ENCODE assay signal across 13 mouse cellular contexts in the genomic region with DNA sequence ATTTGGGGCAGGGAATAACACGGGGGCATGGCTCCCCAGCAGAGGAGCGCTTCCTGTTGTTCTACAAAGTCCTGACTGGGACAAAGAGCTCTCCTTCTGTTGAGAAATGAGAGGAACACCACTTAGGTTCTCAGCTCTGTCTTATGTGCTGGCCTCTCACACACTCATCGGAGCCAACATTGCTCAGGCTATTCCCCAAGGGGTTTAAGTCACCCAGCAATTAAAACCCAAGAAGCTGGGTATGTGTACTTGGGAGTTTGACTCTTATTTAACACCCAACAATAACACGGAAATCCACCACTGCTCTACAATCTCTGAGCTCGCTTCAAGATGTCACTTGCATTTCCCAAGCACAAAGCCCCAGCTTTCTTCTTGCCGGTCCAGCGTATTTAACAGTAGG. TPM values are rescaled to one million over a fixed set of nuclear protein-coding genes. Genes with fewer than 3 reads are reported as not detected.
DNase-seq lines count a peak whose midpoint lies in the region; ATAC-seq and TF ChIP-seq lines count a peak whose summit lies in the region.
"Had no signal": no experiment of that assay in that cellular context is flagged by ENCODE, and none has a peak within 500 bp of the region (broad histone marks: within the 10 kb centered on the region; RNA-seq: fewer than 3 reads in every experiment).

No protein-coding gene starts in this region.

- H3K9me3 ChIP-seq in forebrain, embryonic 14.5 days (replicated peaks; ENCODE audit: control insufficient read depth, low read length): no peaks in the 10 kb centered on the region
- H3K9me3 ChIP-seq in forebrain, embryonic 10.5 days: no peaks in the 10 kb centered on the region
- no peaks in the 10 kb centered on the region for H3K9me3 ChIP-seq in lung, postnatal 0 days (ENCODE audit: low read length)
- no peaks in the 10 kb centered on the region for H3K9me3 ChIP-seq in midbrain, embryonic 11.5 days (ENCODE audit: control insufficient read depth, low read length)
- H3K9me3 ChIP-seq in liver, embryonic 11.5 days (ENCODE audit: control insufficient read depth, low read length): no peaks in the 10 kb centered on the region
- no peaks in the 10 kb centered on the region for H3K9me3 ChIP-seq in heart, embryonic 11.5 days (replicated peaks; ENCODE audit: control insufficient read depth, low read length)
- H3K9me3 ChIP-seq: neural tube, embryonic 13.5 days had no signal

- no peak overlapping the region for H3K9ac ChIP-seq in forebrain, embryonic 14.5 days (ENCODE audit: low read length)
- H3K9ac ChIP-seq in lung, postnatal 0 days (replicated peaks; ENCODE audit: low read depth): no peak overlapping the region
- H3K9ac ChIP-seq in midbrain, embryonic 11.5 days (ENCODE audit: low read length): no peak overlapping the region
- H3K9ac ChIP-seq in liver, embryonic 11.5 days (ENCODE audit: low read depth, low read length): no peak overlapping the region
- no peak overlapping the region for H3K9ac ChIP-seq in heart, embryonic 11.5 days (ENCODE audit: low read depth, low read length)
- H3K9ac ChIP-seq: liver, postnatal 0 days; neural tube, embryonic 13.5 days had no signal

- H3K27ac ChIP-seq in forebrain, embryonic 14.5 days (ENCODE audit: low read depth, low read length): no peak overlapping the region
- H3K27ac ChIP-seq in forebrain, embryonic 10.5 days: no peak overlapping the region
- no peak overlapping the region for H3K27ac ChIP-seq in lung, postnatal 0 days (ENCODE audit: low read length)
- no peak overlapping the region for H3K27ac ChIP-seq in midbrain, embryonic 11.5 days (ENCODE audit: low read depth, low read length)
- no peak overlapping the region for H3K27ac ChIP-seq in liver, embryonic 11.5 days (ENCODE audit: low read depth, low read length)
- no peak overlapping the region for H3K27ac ChIP-seq in heart, embryonic 11.5 days (ENCODE audit: low read depth, low read length)
- H3K27ac ChIP-seq: neural tube, embryonic 13.5 days had no signal

- no peak for TF ChIP-seq EP300 in lung, postnatal 0 days (IDR thresholded peaks at IDR 0.05)

- no peak for TF ChIP-seq POLR2A in lung, adult 2 months (IDR thresholded peaks at IDR 0.05; ENCODE audit: borderline replicate concordance, extremely low read depth, low read depth, low read length)

- no peak; the same call in 1 of the 2 replicates for ATAC-seq in forebrain, embryonic 14.5 days
- ATAC-seq in lung, postnatal 0 days: 0 out of 2 replicates have a peak, but pooled peaks have one; percentile 4
- ATAC-seq in midbrain, embryonic 11.5 days (ENCODE audit: low FRiP score): no peak
- ATAC-seq in liver, embryonic 11.5 days (replicated peaks; ENCODE audit: low FRiP score): no peak
- no peak for ATAC-seq in heart, embryonic 11.5 days (replicated peaks; ENCODE audit: insufficient number of reproducible peaks, low FRiP score, low TSS enrichment)
- ATAC-seq: liver, postnatal 0 days had no signal

- DNase-seq in forebrain, embryonic 14.5 days (ENCODE audit: low spot score): peak; percentile 22
- no peak for DNase-seq in forebrain, embryonic 10.5 days (ENCODE audit: extremely low spot score, low spot score)
- no peak for DNase-seq in lung, postnatal 0 days (ENCODE audit: low spot score)
- no peak for DNase-seq in lung, adult 2 months
- DNase-seq in midbrain, embryonic 11.5 days (ENCODE audit: low spot score, missing footprints): peak; percentile 86
- DNase-seq in liver, embryonic 11.5 days (ENCODE audit: low spot score): no peak
- DNase-seq in ovary, postnatal 36 days (ENCODE audit: low spot score): no peak
- DNase-seq: B cell, adult 2 months; kidney, adult 9 months; liver, postnatal 0 days; thymus, postnatal 4 days had no signal

- no peaks in the 10 kb centered on the region for H3K27me3 ChIP-seq in forebrain, embryonic 14.5 days (replicated peaks; ENCODE audit: control insufficient read depth, insufficient read depth, low read length)
- no peaks in the 10 kb centered on the region for H3K27me3 ChIP-seq in forebrain, embryonic 10.5 days (ENCODE audit: poor library complexity, severe bottlenecking)
- no peaks in the 10 kb centered on the region for H3K27me3 ChIP-seq in lung, postnatal 0 days (replicated peaks; ENCODE audit: insufficient read depth, low read length)
- no peaks in the 10 kb centered on the region for H3K27me3 ChIP-seq in midbrain, embryonic 11.5 days (ENCODE audit: control insufficient read depth, insufficient read depth, low read length)
- H3K27me3 ChIP-seq in liver, embryonic 11.5 days (replicated peaks; ENCODE audit: control insufficient read depth, insufficient read depth, low read length): no peaks in the 10 kb centered on the region
- no peaks in the 10 kb centered on the region for H3K27me3 ChIP-seq in heart, embryonic 11.5 days (ENCODE audit: control insufficient read depth, insufficient read depth, low read length)
- H3K27me3 ChIP-seq: neural tube, embryonic 13.5 days had no signal

- no peak overlapping the region for H3K4me2 ChIP-seq in forebrain, embryonic 14.5 days (ENCODE audit: low read length)
- H3K4me2 ChIP-seq in lung, postnatal 0 days (replicated peaks; ENCODE audit: low read depth, low read length): no peak overlapping the region
- H3K4me2 ChIP-seq in midbrain, embryonic 11.5 days: no peak overlapping the region
- H3K4me2 ChIP-seq in liver, embryonic 11.5 days: no peak overlapping the region
- H3K4me2 ChIP-seq in heart, embryonic 11.5 days: no peak overlapping the region
- H3K4me2 ChIP-seq: neural tube, embryonic 13.5 days had no signal

- no peak overlapping the region for H3K4me3 ChIP-seq in forebrain, embryonic 14.5 days (ENCODE audit: low read depth, low read length)
- no peak overlapping the region for H3K4me3 ChIP-seq in forebrain, embryonic 10.5 days
- H3K4me3 ChIP-seq in lung, postnatal 0 days (ENCODE audit: low read depth, low read length): no peak overlapping the region
- H3K4me3 ChIP-seq in lung, adult 2 months (replicated peaks; ENCODE audit: extremely low read depth, low read depth, low read length): no peak overlapping the region
- H3K4me3 ChIP-seq in midbrain, embryonic 11.5 days (ENCODE audit: low read depth, low read length): no peak overlapping the region
- no peak overlapping the region for H3K4me3 ChIP-seq in liver, embryonic 11.5 days (ENCODE audit: low read depth, low read length)
- no peak overlapping the region for H3K4me3 ChIP-seq in heart, embryonic 11.5 days (ENCODE audit: low read depth, low read length)
- H3K4me3 ChIP-seq: neural tube, embryonic 13.5 days had no signal

- H3K36me3 ChIP-seq in forebrain, embryonic 14.5 days (ENCODE audit: control insufficient read depth, insufficient read depth, low read length): no peaks in the 10 kb centered on the region
- no peaks in the 10 kb centered on the region for H3K36me3 ChIP-seq in forebrain, embryonic 10.5 days (replicated peaks)
- no peaks in the 10 kb centered on the region for H3K36me3 ChIP-seq in lung, postnatal 0 days (ENCODE audit: insufficient read depth, low read length)
- no peaks in the 10 kb centered on the region for H3K36me3 ChIP-seq in midbrain, embryonic 11.5 days (ENCODE audit: control insufficient read depth, insufficient read depth, low read length)
- H3K36me3 ChIP-seq in liver, embryonic 11.5 days (ENCODE audit: control insufficient read depth, insufficient read depth, low read length): no peaks in the 10 kb centered on the region
- H3K36me3 ChIP-seq in heart, embryonic 11.5 days (ENCODE audit: control insufficient read depth, insufficient read depth, low read length): no peaks in the 10 kb centered on the region
- H3K36me3 ChIP-seq: neural tube, embryonic 13.5 days had no signal

- peaks cover 20% of the 10 kb centered on the region for H3K4me1 ChIP-seq in forebrain, embryonic 14.5 days (ENCODE audit: control insufficient read depth, insufficient read depth, low read length)
- peaks cover 21% of the 10 kb centered on the region for H3K4me1 ChIP-seq in forebrain, embryonic 10.5 days
- H3K4me1 ChIP-seq in lung, postnatal 0 days (ENCODE audit: insufficient read depth, low read depth, low read length): no peaks in the 10 kb centered on the region
- H3K4me1 ChIP-seq in lung, adult 2 months (ENCODE audit: control insufficient read depth, insufficient read depth, low read length): no peaks in the 10 kb centered on the region
- H3K4me1 ChIP-seq in midbrain, embryonic 11.5 days (ENCODE audit: control insufficient read depth, insufficient read depth, low read length): peaks cover under 1% of the 10 kb centered on the region; the same call in 1 of the 2 replicates
- H3K4me1 ChIP-seq in liver, embryonic 11.5 days (replicated peaks; ENCODE audit: control insufficient read depth, insufficient read depth, low read length): no peaks in the 10 kb centered on the region
- H3K4me1 ChIP-seq in heart, embryonic 11.5 days (ENCODE audit: control insufficient read depth, insufficient read depth, low read length): no peaks in the 10 kb centered on the region; the same call in 1 of the 2 replicates

- WGBS in forebrain, embryonic 14.5 days: 60% methylated on average over 7 of the region's 7 CpGs
- WGBS in forebrain, embryonic 10.5 days: 81% methylated on average over 7 of the region's 7 CpGs
- WGBS in lung, postnatal 0 days: 47% methylated on average over 7 of the region's 7 CpGs
- WGBS in lung, adult 2 months: 55% methylated on average over 7 of the region's 7 CpGs
- 68% methylated on average over 7 of the region's 7 CpGs for WGBS in midbrain, embryonic 11.5 days
- 72% methylated on average over 7 of the region's 7 CpGs for WGBS in liver, embryonic 11.5 days
- WGBS in heart, embryonic 11.5 days (ENCODE audit: insufficient replicate concordance): 61% methylated on average over 7 of the region's 7 CpGs

- TF ChIP-seq CTCF in lung, postnatal 0 days (IDR thresholded peaks at IDR 0.05): no peak
- TF ChIP-seq CTCF in lung, adult 2 months (IDR thresholded peaks at IDR 0.05; ENCODE audit: insufficient read depth, low read length): no peak

RNA-seq across cellular contexts. Expression of a gene that starts 15.6 kb away (rescaled TPM):
- 3.8 and 4.1 TPM in 2 replicates for polyA plus RNA-seq in forebrain, embryonic 14.5 days (2014; fragmentation: Nextera tagmentation; extraction: Ambion mirVana)
- 0.62 and 0.85 TPM in 2 replicates for polyA plus RNA-seq in forebrain, embryonic 10.5 days (2016; fragmentation: Nextera tagmentation; extraction: Ambion mirVana)
- polyA plus RNA-seq in lung, postnatal 0 days (2015; fragmentation: Nextera tagmentation; extraction: Ambion mirVana): 2.2 and 2.5 TPM in 2 replicates
- 3.8 and 6.2 TPM in 2 replicates for polyA plus RNA-seq in lung, adult 2 months (2012; rRNA removed)
- 1.8 and 2.0 TPM in 2 replicates for polyA plus RNA-seq in midbrain, embryonic 11.5 days (2014; fragmentation: Nextera tagmentation; extraction: Ambion mirVana)
- 1.0 and 1.4 TPM in 2 replicates for polyA plus RNA-seq in liver, embryonic 11.5 days (2014; fragmentation: Nextera tagmentation; extraction: Ambion mirVana)
- polyA plus RNA-seq in heart, embryonic 11.5 days (2014; fragmentation: Nextera tagmentation; extraction: Ambion mirVana): 1.4 and 2.9 TPM in 2 replicates

Comparison
In these comparisons a context has a peak if more than half of its experiments do, and no peak if none do; other contexts are left out.
1. DNase-seq: peak in forebrain, embryonic 14.5 days (single experiment) and midbrain, embryonic 11.5 days (single experiment); none in forebrain, embryonic 10.5 days (single experiment), lung, postnatal 0 days (single experiment), lung, adult 2 months (single experiment), liver, embryonic 11.5 days (single experiment) and ovary, postnatal 36 days (single experiment).